Mouse (Mus musculus): ENCODE data around the gene Sesn2. TPM values are rescaled to one million over a fixed set of nuclear protein-coding genes. Genes with fewer than 3 reads are reported as not detected.
"Not testable (repeated sequence)": the region's sequence is repeated elsewhere in the genome, so short reads cannot be mapped to it uniquely, and the experiment has no call there.

Gene Sesn2
- total RNA-seq, 2 experiments from 2014 or later = 3.7 to 5.8 TPM

- no peak for ATAC-seq (replicated peaks; ENCODE audit: low FRiP score, poor library complexity, severe bottlenecking)
Measured at GRCm38 (mm10) chr4:132488521-132488920, 21.8 kb downstream of the Sesn2 start.

- no peak for ATAC-seq (replicated peaks; ENCODE audit: low FRiP score, poor library complexity, severe bottlenecking)
Measured at GRCm38 (mm10) chr4:132484820-132485219, 25.5 kb downstream of the Sesn2 start.

- ATAC-seq (replicated peaks; ENCODE audit: low FRiP score, poor library complexity, severe bottlenecking) = no peak
Measured at GRCm38 (mm10) chr4:132484231-132484630, 26.1 kb downstream of the Sesn2 start.

- no peak for ATAC-seq (replicated peaks; ENCODE audit: low FRiP score, poor library complexity, severe bottlenecking)
Measured at GRCm38 (mm10) chr4:132482956-132483608, 27.2 kb downstream of the Sesn2 start.

GRCm38 (mm10) chr4:132482104-132482503 is 28.2 kb downstream of the Sesn2 start:
- ATAC-seq (replicated peaks; ENCODE audit: low FRiP score, poor library complexity, severe bottlenecking) = not testable (repeated sequence)

GRCm38 (mm10) chr4:132477833-132478232 is 32.5 kb downstream of the Sesn2 start:
- ATAC-seq (replicated peaks; ENCODE audit: low FRiP score, poor library complexity, severe bottlenecking) = no peak

- ATAC-seq (replicated peaks; ENCODE audit: low FRiP score, poor library complexity, severe bottlenecking) = no peak
Measured at GRCm38 (mm10) chr4:132475895-132476878, 34.1 kb downstream of the Sesn2 start.

GRCm38 (mm10) chr4:132474631-132475030 is 35.7 kb downstream of the Sesn2 start:
- no peak for ATAC-seq (replicated peaks; ENCODE audit: low FRiP score, poor library complexity, severe bottlenecking)

GRCm38 (mm10) chr4:132473411-132473810 is 36.9 kb downstream of the Sesn2 start:
- no peak for ATAC-seq (replicated peaks; ENCODE audit: low FRiP score, poor library complexity, severe bottlenecking)

- no peak for ATAC-seq (replicated peaks; ENCODE audit: low FRiP score, poor library complexity, severe bottlenecking)
Measured at GRCm38 (mm10) chr4:132469873-132470272, 40.4 kb downstream of the Sesn2 start.

GRCm38 (mm10) chr4:132464255-132464613 is 46.1 kb downstream of the Sesn2 start:
- ATAC-seq (replicated peaks; ENCODE audit: low FRiP score, poor library complexity, severe bottlenecking) = 0 out of 2 replicates have a peak, but pooled peaks have one; percentile 1

- ATAC-seq (replicated peaks; ENCODE audit: low FRiP score, poor library complexity, severe bottlenecking) = peak; percentile 93
Measured at GRCm38 (mm10) chr4:132463430-132464254, 46.7 kb downstream of the Sesn2 start, which contains the start of gene Med18. Med18 (minus strand) TSS chr4:132463921.

- ATAC-seq (replicated peaks; ENCODE audit: low FRiP score, poor library complexity, severe bottlenecking) = no peak
Measured at GRCm38 (mm10) chr4:132462836-132463235, 47.5 kb downstream of the Sesn2 start.

- no peak for ATAC-seq (replicated peaks; ENCODE audit: low FRiP score, poor library complexity, severe bottlenecking)
Measured at GRCm38 (mm10) chr4:132460225-132460624, 50.1 kb downstream of the Sesn2 start.

- no peak for ATAC-seq (replicated peaks; ENCODE audit: low FRiP score, poor library complexity, severe bottlenecking)
Measured at GRCm38 (mm10) chr4:132455561-132455960, 54.7 kb downstream of the Sesn2 start.

- no peak for ATAC-seq (replicated peaks; ENCODE audit: low FRiP score, poor library complexity, severe bottlenecking)
Measured at GRCm38 (mm10) chr4:132455146-132455545, 55.2 kb downstream of the Sesn2 start.

GRCm38 (mm10) chr4:132454216-132454615 is 56.1 kb downstream of the Sesn2 start:
- no peak for ATAC-seq (replicated peaks; ENCODE audit: low FRiP score, poor library complexity, severe bottlenecking)

GRCm38 (mm10) chr4:132449778-132450177 is 60.5 kb downstream of the Sesn2 start:
- peak; percentile 85 for ATAC-seq (replicated peaks; ENCODE audit: low FRiP score, poor library complexity, severe bottlenecking)

GRCm38 (mm10) chr4:132446105-132446504 is 64.2 kb downstream of the Sesn2 start:
- ATAC-seq (replicated peaks; ENCODE audit: low FRiP score, poor library complexity, severe bottlenecking) = no peak

GRCm38 (mm10) chr4:132444516-132444915 is 65.8 kb downstream of the Sesn2 start:
- no peak for ATAC-seq (replicated peaks; ENCODE audit: low FRiP score, poor library complexity, severe bottlenecking)

Data from erythroblast, adult 5-6 weeks (primary cell).